Mouse (Mus musculus): ENCODE data around the gene Gm10322. TPM values are rescaled to one million over a fixed set of nuclear protein-coding genes. Genes with fewer than 3 reads are reported as not detected.

Gm10322 gene
- polyA plus RNA-seq, 1 experiment from 2014 or later: not detected

- H3K9me3 ChIP-seq (ENCODE audit: control insufficient read depth, low read length): no peaks in the 10 kb centered on the region
- no peak overlapping the region for H3K27ac ChIP-seq (replicated peaks; ENCODE audit: low read depth, low read length)
- 0 out of 2 replicates have a peak, but pooled peaks cover 4% of the 10 kb centered on the region for H3K36me3 ChIP-seq (ENCODE audit: control insufficient read depth, insufficient read depth, low read length)
- H3K4me3 ChIP-seq (ENCODE audit: low read depth, low read length): no peak overlapping the region
- ATAC-seq (ENCODE audit: low read depth) (no peak), DNase-seq (ENCODE audit: low spot score) (no peak)
- H3K4me2 ChIP-seq (ENCODE audit: low read depth, low read length): no peak overlapping the region
- H3K27me3 ChIP-seq (replicated peaks; ENCODE audit: control insufficient read depth, insufficient read depth, low read length): no peaks in the 10 kb centered on the region
- no peak overlapping the region for H3K9ac ChIP-seq (ENCODE audit: low read depth, low read length)
- WGBS: 76% methylated on average over 7 of the region's 7 CpGs
- H3K4me1 ChIP-seq (ENCODE audit: control insufficient read depth, insufficient read depth, low read length): no peaks in the 10 kb centered on the region
Observed at GRCm38 (mm10) chr10:59589420-59589819, 26.4 kb upstream of the Gm10322 start.

- WGBS: 86% methylated on average over 13 of the region's 13 CpGs
- Histone ChIP-seq H3K9me3 (ENCODE audit: control insufficient read depth, low read length) (no peaks in the 10 kb centered on the region), H3K4me1 (ENCODE audit: control insufficient read depth, insufficient read depth, low read length) (no peaks in the 10 kb centered on the region), H3K36me3 (ENCODE audit: control insufficient read depth, insufficient read depth, low read length) (0 out of 2 replicates have a peak, but pooled peaks cover 4% of the 10 kb centered on the region), H3K4me3 (ENCODE audit: low read depth, low read length) (no peak overlapping the region), H3K9ac (ENCODE audit: low read depth, low read length) (no peak overlapping the region), H3K27me3 (replicated peaks; ENCODE audit: control insufficient read depth, insufficient read depth, low read length) (no peaks in the 10 kb centered on the region), H3K27ac (replicated peaks; ENCODE audit: low read depth, low read length) (no peak overlapping the region), H3K4me2 (ENCODE audit: low read depth, low read length) (no peak overlapping the region)
- no peak for DNase-seq (ENCODE audit: low spot score)
- no peak for ATAC-seq (ENCODE audit: low read depth)
Observed at GRCm38 (mm10) chr10:59589856-59590255, 26.0 kb upstream of the Gm10322 start.

- 0 out of 2 replicates have a peak, but pooled peaks cover 4% of the 10 kb centered on the region for H3K36me3 ChIP-seq (ENCODE audit: control insufficient read depth, insufficient read depth, low read length)
- H3K9me3 ChIP-seq (ENCODE audit: control insufficient read depth, low read length): no peaks in the 10 kb centered on the region
- WGBS: 95% methylated on average over 9 of the region's 9 CpGs
- ATAC-seq (ENCODE audit: low read depth): no peak
- H3K4me3 ChIP-seq (ENCODE audit: low read depth, low read length): no peak overlapping the region
- no peaks in the 10 kb centered on the region for H3K27me3 ChIP-seq (replicated peaks; ENCODE audit: control insufficient read depth, insufficient read depth, low read length)
- H3K4me1 ChIP-seq (ENCODE audit: control insufficient read depth, insufficient read depth, low read length): no peaks in the 10 kb centered on the region
- H3K9ac ChIP-seq (ENCODE audit: low read depth, low read length): no peak overlapping the region
- H3K27ac ChIP-seq (replicated peaks; ENCODE audit: low read depth, low read length): no peak overlapping the region
- H3K4me2 ChIP-seq (ENCODE audit: low read depth, low read length): no peak overlapping the region
- DNase-seq (ENCODE audit: low spot score): no peak
Observed at GRCm38 (mm10) chr10:59590606-59591005, 25.3 kb upstream of the Gm10322 start.

- DNase-seq (ENCODE audit: low spot score) (peak; percentile 34), ATAC-seq (ENCODE audit: low read depth) (no peak)
- Histone ChIP-seq H3K27ac (replicated peaks; ENCODE audit: low read depth, low read length) (no peak overlapping the region), H3K9ac (ENCODE audit: low read depth, low read length) (no peak overlapping the region), H3K36me3 (ENCODE audit: control insufficient read depth, insufficient read depth, low read length) (peaks cover 12% of the 10 kb centered on the region; the same call in 1 of the 2 replicates), H3K4me1 (ENCODE audit: control insufficient read depth, insufficient read depth, low read length) (no peaks in the 10 kb centered on the region), H3K9me3 (ENCODE audit: control insufficient read depth, low read length) (no peaks in the 10 kb centered on the region), H3K4me2 (ENCODE audit: low read depth, low read length) (no peak overlapping the region), H3K27me3 (replicated peaks; ENCODE audit: control insufficient read depth, insufficient read depth, low read length) (no peaks in the 10 kb centered on the region), H3K4me3 (ENCODE audit: low read depth, low read length) (no peak overlapping the region)
- 80% methylated on average over 13 of the region's 13 CpGs for WGBS
Observed at GRCm38 (mm10) chr10:59593826-59594570, 21.9 kb upstream of the Gm10322 start.

- DNase-seq (ENCODE audit: low spot score) (no peak), ATAC-seq (ENCODE audit: low read depth) (no peak)
- H3K9ac ChIP-seq (ENCODE audit: low read depth, low read length): no peak overlapping the region
- no peak overlapping the region for H3K4me2 ChIP-seq (ENCODE audit: low read depth, low read length)
- no peaks in the 10 kb centered on the region; the same call in 1 of the 2 replicates for H3K4me1 ChIP-seq (ENCODE audit: control insufficient read depth, insufficient read depth, low read length)
- no peaks in the 10 kb centered on the region for H3K9me3 ChIP-seq (ENCODE audit: control insufficient read depth, low read length)
- H3K36me3 ChIP-seq (ENCODE audit: control insufficient read depth, insufficient read depth, low read length): peaks cover 8% of the 10 kb centered on the region; the same call in 1 of the 2 replicates
- no peak overlapping the region for H3K4me3 ChIP-seq (ENCODE audit: low read depth, low read length)
- H3K27ac ChIP-seq (replicated peaks; ENCODE audit: low read depth, low read length): no peak overlapping the region
- WGBS: 77% methylated on average over 8 of the region's 8 CpGs
- no peaks in the 10 kb centered on the region for H3K27me3 ChIP-seq (replicated peaks; ENCODE audit: control insufficient read depth, insufficient read depth, low read length)
Observed at GRCm38 (mm10) chr10:59600516-59600915, 15.3 kb upstream of the Gm10322 start.

- H3K36me3 ChIP-seq (ENCODE audit: control insufficient read depth, insufficient read depth, low read length): peaks cover 7% of the 10 kb centered on the region; the same call in 1 of the 2 replicates
- WGBS: 63% methylated on average over 8 of the region's 8 CpGs
- no peak overlapping the region for H3K4me3 ChIP-seq (ENCODE audit: low read depth, low read length)
- H3K27me3 ChIP-seq (replicated peaks; ENCODE audit: control insufficient read depth, insufficient read depth, low read length): no peaks in the 10 kb centered on the region
- no peaks in the 10 kb centered on the region for H3K9me3 ChIP-seq (ENCODE audit: control insufficient read depth, low read length)
- no peak for ATAC-seq (ENCODE audit: low read depth)
- H3K9ac ChIP-seq (ENCODE audit: low read depth, low read length): no peak overlapping the region; the same call in 1 of the 2 replicates
- no peak overlapping the region for H3K4me2 ChIP-seq (ENCODE audit: low read depth, low read length)
- H3K27ac ChIP-seq (replicated peaks; ENCODE audit: low read depth, low read length): peak overlapping the region; percentile 18; the same call in 1 of the 2 replicates
- no peak for DNase-seq (ENCODE audit: low spot score)
- H3K4me1 ChIP-seq (ENCODE audit: control insufficient read depth, insufficient read depth, low read length): no peaks in the 10 kb centered on the region; the same call in 1 of the 2 replicates
Observed at GRCm38 (mm10) chr10:59602043-59602442, 13.8 kb upstream of the Gm10322 start.

GRCm38 (mm10) chr10:59602891-59603290, 13.0 kb upstream of the Gm10322 start:
- Histone ChIP-seq H3K36me3 (ENCODE audit: control insufficient read depth, insufficient read depth, low read length) (no peaks in the 10 kb centered on the region), H3K9ac (ENCODE audit: low read depth, low read length) (no peak overlapping the region), H3K9me3 (ENCODE audit: control insufficient read depth, low read length) (no peaks in the 10 kb centered on the region), H3K27ac (replicated peaks; ENCODE audit: low read depth, low read length) (no peak overlapping the region), H3K4me1 (ENCODE audit: control insufficient read depth, insufficient read depth, low read length) (no peaks in the 10 kb centered on the region; the same call in 1 of the 2 replicates), H3K27me3 (replicated peaks; ENCODE audit: control insufficient read depth, insufficient read depth, low read length) (no peaks in the 10 kb centered on the region), H3K4me3 (ENCODE audit: low read depth, low read length) (no peak overlapping the region), H3K4me2 (ENCODE audit: low read depth, low read length) (no peak overlapping the region)
- ATAC-seq (ENCODE audit: low read depth) (no peak), DNase-seq (ENCODE audit: low spot score) (no peak)
- 70% methylated on average over 14 of the region's 14 CpGs for WGBS

- WGBS: 46% methylated on average over 5 of the region's 5 CpGs
- no peak overlapping the region for H3K4me2 ChIP-seq (ENCODE audit: low read depth, low read length)
- H3K9me3 ChIP-seq (ENCODE audit: control insufficient read depth, low read length): no peaks in the 10 kb centered on the region
Observed at GRCm38 (mm10) chr10:59603843-59604242, 12.0 kb upstream of the Gm10322 start.

More at GRCm38 (mm10) chr10:59603843-59604242, 12.0 kb upstream of the Gm10322 start:
- H3K36me3 ChIP-seq (ENCODE audit: control insufficient read depth, insufficient read depth, low read length): no peaks in the 10 kb centered on the region
- ATAC-seq (ENCODE audit: low read depth) (no peak), DNase-seq (ENCODE audit: low spot score) (no peak)
- no peak overlapping the region for H3K27ac ChIP-seq (replicated peaks; ENCODE audit: low read depth, low read length)
- no peak overlapping the region for H3K9ac ChIP-seq (ENCODE audit: low read depth, low read length)
- H3K4me1 ChIP-seq (ENCODE audit: control insufficient read depth, insufficient read depth, low read length): peaks cover 4% of the 10 kb centered on the region; the same call in 1 of the 2 replicates
- H3K27me3 ChIP-seq (replicated peaks; ENCODE audit: control insufficient read depth, insufficient read depth, low read length): no peaks in the 10 kb centered on the region
- H3K4me3 ChIP-seq (ENCODE audit: low read depth, low read length): no peak overlapping the region
